Mouse (Mus musculus) embryonic fibroblast, embryonic 13.5 days (primary cell): Measurements from ENCODE around the gene Ndufaf1.

Experiments used
- CTCF ChIP-seq: IDR thresholded peaks from 2 replicates; pipeline ENCODE4 v1.5.1; 2011; ENCODE audit warnings: mild to moderate bottlenecking, control low read depth, low read length, moderate library complexity, borderline replicate concordance; ENCODE audit not compliant: insufficient read depth
- POLR2A ChIP-seq: IDR thresholded peaks from 2 replicates; pipeline ENCODE4 v1.6.1; 2011; ENCODE audit warnings: low read depth, mild to moderate bottlenecking, control low read depth, low read length, moderate library complexity

- TF ChIP-seq CTCF (no peak), POLR2A (no peak)
These were observed 21.1 kb upstream of the Ndufaf1 start for GRCm38 (mm10) chr2:119683706-119684105.
